Mouse (Mus musculus) liver, embryonic 14.5 days (tissue): Measurements from ENCODE around the gene Shld2.

Source experiments
- CTCF ChIP-seq: IDR thresholded peaks from 2 replicates; pipeline ENCODE4 v1.5.1; 2016; ENCODE audit warnings: antibody characterized with exemption, low read depth, control low read depth
- EP300 ChIP-seq: IDR thresholded peaks from 2 replicates; pipeline ENCODE4 v1.6.1; 2016; ENCODE audit warnings: antibody characterized with exemption, low read depth

DNA sequence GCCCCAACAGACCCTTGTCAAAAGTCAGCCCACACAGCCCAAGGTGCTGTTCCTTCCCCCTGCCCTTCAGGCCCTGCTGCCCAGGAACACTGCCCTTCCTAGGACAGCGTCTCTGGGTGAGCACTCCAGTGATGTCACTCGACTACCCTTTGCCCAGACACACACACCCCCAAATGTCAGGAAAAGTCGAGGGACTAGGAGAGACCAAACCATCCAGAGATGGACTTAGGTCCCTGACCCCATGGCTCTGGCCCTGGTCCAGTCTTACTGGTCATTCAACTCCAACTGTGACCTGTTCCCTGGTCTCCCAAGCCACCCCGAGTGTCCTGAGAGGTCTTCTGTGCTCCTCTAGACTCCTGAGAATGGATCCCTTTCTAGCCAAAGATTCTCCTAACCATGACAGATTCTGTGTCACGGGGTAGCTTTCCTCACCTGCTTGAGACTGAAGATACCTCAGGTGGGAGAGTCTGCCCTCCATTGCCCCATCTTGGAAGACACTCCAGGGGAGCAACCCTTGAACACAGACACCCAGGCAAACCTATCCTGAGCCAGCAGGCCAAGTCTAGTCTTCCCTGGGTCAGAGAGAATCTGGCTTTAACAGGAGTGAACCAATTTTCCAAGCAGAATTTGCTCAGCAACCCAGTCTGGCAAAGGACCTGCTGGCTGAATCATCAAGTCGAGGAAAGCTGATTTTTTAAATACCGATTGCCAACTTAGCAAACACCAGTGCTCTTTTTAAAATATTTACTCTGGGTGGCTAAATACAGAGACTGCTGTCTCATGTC, 47.6 kb upstream of the Shld2 start:
- TF ChIP-seq CTCF, result no peak
- TF ChIP-seq EP300, result no peak
